Mouse (Mus musculus) limb, embryonic 15.5 days (tissue): ENCODE measurements around the gene Ulk4. TPM values are rescaled to one million over a fixed set of nuclear protein-coding genes. Genes with fewer than 3 reads are reported as not detected.

Experiments used
- ATAC-seq: fragments of 200-750 bp; cut with Nextera tagmentation; 2 replicates; pipeline ENCODE4 v1.8.0; 2017; ENCODE audit warnings: low read depth, moderate TSS enrichment; ENCODE audit not compliant: insufficient number of reproducible peaks, low FRiP score, low TSS enrichment
- H3K27ac ChIP-seq: fragments of 300-500 bp; sonication (generic); 2 replicates; pipeline ENCODE4 v1.5.1; 2015; ENCODE audit warnings: moderate library complexity, mild to moderate bottlenecking, inconsistent platforms
- H3K27me3 ChIP-seq: fragments of 300-500 bp; sonication (generic); 2 replicates; pipeline ENCODE4 v1.6.1; 2015; ENCODE audit warnings: inconsistent platforms
- H3K36me3 ChIP-seq: fragments of 300-500 bp; sonication (generic); 2 replicates; pipeline ENCODE4 v1.6.1; 2015; ENCODE audit warnings: inconsistent platforms
- H3K4me1 ChIP-seq: fragments of 300-500 bp; sonication (generic); 2 replicates; pipeline ENCODE4 v1.6.1; 2015; ENCODE audit warnings: inconsistent platforms
- H3K4me2 ChIP-seq: fragments of 300-500 bp; sonication (generic); 2 replicates; pipeline ENCODE4 v1.6.1; 2015; ENCODE audit warnings: mild to moderate bottlenecking, inconsistent platforms
- H3K4me3 ChIP-seq: fragments of 300-500 bp; sonication (generic); 2 replicates; pipeline ENCODE4 v1.5.1; 2015; ENCODE audit warnings: mild to moderate bottlenecking, inconsistent platforms
- H3K9ac ChIP-seq: fragments of 300-500 bp; sonication (generic); 2 replicates; pipeline ENCODE4 v1.6.1; 2015; ENCODE audit warnings: inconsistent platforms
- H3K9me3 ChIP-seq: fragments of 300-500 bp; sonication (generic); 2 replicates; pipeline ENCODE4 v1.6.1; 2016; ENCODE audit warnings: inconsistent platforms
- WGBS: fragments of 180-500 bp; shearing (Covaris S2); methylation state at CpG from one replicate; pipeline ENCODE4 v1.1.7; 2015; 5-methylcytosine and 5-hydroxymethylcytosine counted together
- microRNA-seq: library from miRNA; unstranded; fragments of <30 nt; microRNA quantifications from one replicate; pipeline ENCODE4, GENCODE M21; 2016
- polyA plus RNA-seq: library from polyadenylated mRNA; unstranded; fragments of >200 nt; fragmentation: Nextera tagmentation; extraction: Ambion mirVana; gene quantifications from 2 replicates; pipeline ENCODE4 v1.2.1, GENCODE M21; 2015

Gene Ulk4
- polyA plus RNA-seq, 1 experiment from 2014 or later, result 149 TPM

DNA sequence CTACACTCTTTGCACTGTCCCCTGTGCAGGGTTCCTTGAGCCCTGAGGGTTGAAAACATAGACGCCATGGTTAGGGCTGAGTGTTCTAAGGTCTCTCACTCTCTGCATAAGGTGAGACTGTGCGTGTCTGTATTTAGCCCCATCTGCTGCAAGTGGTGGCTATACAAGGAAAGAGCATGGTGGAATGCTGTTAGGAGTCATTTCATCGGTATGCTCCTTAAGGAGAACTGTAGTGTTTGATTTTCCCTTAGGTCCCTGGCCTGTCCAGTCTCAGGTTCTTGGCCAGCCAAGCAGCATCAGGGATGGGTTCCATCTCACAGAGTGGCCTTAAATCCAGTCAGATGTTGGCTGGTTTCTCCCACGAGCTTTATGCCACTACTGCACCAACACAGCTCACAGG is 362.6 kb downstream of the Ulk4 start:
- H3K36me3 ChIP-seq, result no peaks in the 10 kb centered on the region
- peaks cover 13% of the 10 kb centered on the region; the same call in 1 of the 2 replicates for H3K4me1 ChIP-seq
- H3K4me2 ChIP-seq, result no peak overlapping the region
- H3K27ac ChIP-seq, result no peak overlapping the region
- H3K27me3 ChIP-seq, result no peaks in the 10 kb centered on the region
- H3K9ac ChIP-seq, result no peak overlapping the region
- no peak for ATAC-seq
- 81% methylated on average over 4 of the region's 4 CpGs for whole genome bisulfite sequencing
- H3K4me3 ChIP-seq, result no peak overlapping the region
- H3K9me3 ChIP-seq, result no peaks in the 10 kb centered on the region

DNA sequence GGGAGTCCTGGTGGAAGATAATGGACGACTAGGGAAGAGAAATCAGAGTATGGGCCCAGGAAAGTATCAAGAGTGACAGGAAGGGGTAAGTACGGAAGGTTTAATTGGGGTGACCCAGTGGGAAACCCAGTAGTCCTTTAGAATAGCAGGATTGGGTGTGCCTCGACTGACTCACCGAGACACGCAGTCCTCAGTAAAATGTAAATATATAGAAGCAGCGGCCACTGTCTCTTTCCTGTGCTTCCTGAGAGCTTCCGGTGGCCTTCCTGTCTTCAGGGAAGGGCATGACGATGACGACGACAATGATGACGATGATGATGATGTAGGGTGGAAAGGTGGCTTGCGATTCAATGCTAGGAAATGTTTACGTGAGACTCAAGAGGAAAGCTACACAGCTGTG is 363.8 kb downstream of the Ulk4 start:
- no peaks in the 10 kb centered on the region for H3K9me3 ChIP-seq
- H3K4me3 ChIP-seq, result no peak overlapping the region
- peaks cover 1% of the 10 kb centered on the region; the same call in 1 of the 2 replicates for H3K4me1 ChIP-seq
- no peak for ATAC-seq
- no peaks in the 10 kb centered on the region for H3K36me3 ChIP-seq
- no peak overlapping the region for H3K27ac ChIP-seq
- no peak overlapping the region for H3K9ac ChIP-seq
- H3K27me3 ChIP-seq, result no peaks in the 10 kb centered on the region
- WGBS, result 76% methylated on average over 13 of the region's 13 CpGs
- H3K4me2 ChIP-seq, result no peak overlapping the region

DNA sequence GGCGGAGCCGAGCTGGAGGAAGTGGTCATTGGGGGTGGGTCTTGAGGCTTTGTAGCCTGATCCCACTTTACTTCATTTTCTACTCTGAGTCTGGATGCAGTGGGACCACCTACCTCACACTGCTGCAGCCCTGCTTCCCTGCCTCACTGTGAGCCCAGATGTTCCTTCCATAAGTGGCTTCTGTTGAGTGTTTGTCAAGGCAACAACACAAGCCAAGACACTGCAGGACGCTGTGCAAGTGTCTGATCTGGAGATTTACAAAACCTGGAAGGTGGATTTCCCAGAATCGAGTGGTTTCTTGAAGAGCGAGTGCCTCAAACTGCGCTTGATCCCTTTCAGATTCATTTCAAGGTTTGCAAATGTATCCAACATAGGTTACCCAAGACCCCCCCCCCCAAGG is 368.5 kb downstream of the Ulk4 start:
- H3K4me2 ChIP-seq, result no peak overlapping the region
- peaks cover 3% of the 10 kb centered on the region; the same call in 1 of the 2 replicates for H3K4me1 ChIP-seq
- WGBS, result 80% methylated on average over 6 of the region's 6 CpGs
- no peak overlapping the region for H3K4me3 ChIP-seq
- no peaks in the 10 kb centered on the region for H3K9me3 ChIP-seq
- no peak overlapping the region for H3K9ac ChIP-seq
- no peak overlapping the region for H3K27ac ChIP-seq
- no peaks in the 10 kb centered on the region for H3K36me3 ChIP-seq
- no peaks in the 10 kb centered on the region for H3K27me3 ChIP-seq
- ATAC-seq, result no peak

Small RNAs within 50 kb of the gene (microRNA-seq; reads per million reads assigned to microRNA genes)
- gene Mir7090, result 0.82 reads per million

Other genes with a start within 250 kb of the Ulk4 start
- 22.5 and 25.9 TPM in 2 replicates for gene Trak1, start 20.3 kb upstream of the Ulk4 start, polyA plus RNA-seq
- 4.8 and 5.9 TPM in 2 replicates for gene Cck, start 218.5 kb upstream of the Ulk4 start, polyA plus RNA-seq